Mouse (Mus musculus): Measurements from ENCODE around the gene Sec13. TPM values are rescaled to one million over a fixed set of nuclear protein-coding genes. Genes with fewer than 3 reads are reported as not detected.
A peak's percentile ranks its signal among the peaks of the same experiment; 100 is the strongest.

The Sec13 gene
- polyA plus RNA-seq, 1 experiment from 2014 or later: 284 TPM

DNA sequence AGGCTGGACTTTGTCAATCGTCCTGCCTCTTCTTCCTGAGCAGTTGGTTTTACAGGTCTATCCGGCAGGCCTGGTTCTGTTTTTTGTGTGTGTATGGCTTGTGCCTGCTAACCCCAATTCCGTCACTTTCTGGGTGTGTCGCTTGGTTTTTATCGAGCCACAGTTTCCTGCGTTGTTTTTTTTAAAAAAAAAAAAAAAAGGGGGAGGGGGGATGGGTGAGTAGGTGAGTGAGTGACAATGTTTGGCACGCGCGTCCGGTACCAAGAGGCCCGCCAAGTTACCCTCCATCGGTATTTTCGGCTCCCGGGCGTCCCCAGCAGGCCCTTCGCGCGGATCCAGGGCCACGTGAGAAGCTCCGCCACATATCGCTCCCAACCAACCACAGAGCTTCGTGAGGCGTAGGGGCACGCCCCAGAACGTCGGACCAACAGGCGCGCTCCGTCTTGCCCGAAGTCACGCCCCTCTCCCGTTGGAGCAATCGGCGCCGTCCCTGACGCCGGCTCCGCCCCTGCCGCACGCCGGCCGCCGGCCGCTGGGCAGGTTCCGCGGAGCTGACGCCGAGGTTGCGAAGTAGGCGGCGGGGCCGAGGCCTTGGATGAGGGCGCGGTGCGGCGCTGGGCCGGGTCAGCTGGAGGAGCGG, 43.8 kb downstream of the Sec13 start, which contains the start of gene Tatdn2:
Tatdn2 (plus strand) TSS at position 469 of the 640 bp plus-strand sequence.
- WGBS: under 1% methylated on average over 58 of the region's 58 CpGs
- Histone ChIP-seq H3K36me3 (peaks cover 25% of the 10 kb centered on the region), H3K4me1 (peaks cover 33% of the 10 kb centered on the region), H3K9me3 (replicated peaks) (no peaks in the 10 kb centered on the region), H3K27me3 (ENCODE audit: low read depth, poor library complexity, severe bottlenecking) (no peaks in the 10 kb centered on the region; the same call in 1 of the 2 replicates), H3K4me3 (peak within 1 kb of the TSS; percentile 91), H3K27ac (replicated peaks) (peak within 1 kb of the TSS; percentile 88)
- DNase-seq (ENCODE audit: low spot score): peak; percentile 96

DNA sequence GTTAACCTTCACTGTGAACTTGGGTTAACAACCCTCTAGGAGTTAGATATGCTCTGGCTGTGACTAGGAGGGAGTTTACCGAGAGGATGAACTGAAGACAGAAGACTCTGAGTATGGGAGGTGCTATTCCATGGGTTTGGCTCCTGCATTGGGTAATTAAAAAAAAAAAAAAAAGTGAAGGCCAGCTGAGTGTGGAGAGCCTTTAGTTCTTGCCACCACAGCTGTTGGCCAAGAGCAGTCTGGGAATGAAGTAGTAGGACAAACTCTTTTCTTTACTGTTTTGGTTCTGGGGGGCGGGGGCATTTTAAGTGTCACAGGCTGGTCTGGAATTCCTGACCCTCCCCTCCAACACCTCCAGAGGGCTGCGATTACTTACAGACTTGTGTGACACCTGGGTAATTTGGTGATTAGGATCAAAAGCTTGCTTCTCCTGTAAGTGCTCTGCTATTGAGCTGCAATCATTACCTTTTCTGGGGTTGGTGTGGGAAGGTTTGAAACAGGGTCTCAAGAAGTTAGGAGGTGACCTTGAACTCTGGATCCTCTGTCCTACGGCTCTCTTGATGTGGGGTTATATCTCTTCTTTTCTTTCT, 44.7 kb downstream of the Sec13 start:
- Histone ChIP-seq H3K27me3 (ENCODE audit: low read depth, poor library complexity, severe bottlenecking) (no peaks in the 10 kb centered on the region; the same call in 1 of the 2 replicates), H3K4me3 (peak overlapping the region; percentile 91), H3K9me3 (replicated peaks) (no peaks in the 10 kb centered on the region), H3K27ac (replicated peaks) (peak overlapping the region; percentile 88; the same call in 1 of the 2 replicates), H3K4me1 (peaks cover 36% of the 10 kb centered on the region), H3K36me3 (peaks cover 17% of the 10 kb centered on the region)
- DNase-seq (ENCODE audit: low spot score): no peak
- WGBS: 81% methylated on average over 4 of the region's 4 CpGs

DNA sequence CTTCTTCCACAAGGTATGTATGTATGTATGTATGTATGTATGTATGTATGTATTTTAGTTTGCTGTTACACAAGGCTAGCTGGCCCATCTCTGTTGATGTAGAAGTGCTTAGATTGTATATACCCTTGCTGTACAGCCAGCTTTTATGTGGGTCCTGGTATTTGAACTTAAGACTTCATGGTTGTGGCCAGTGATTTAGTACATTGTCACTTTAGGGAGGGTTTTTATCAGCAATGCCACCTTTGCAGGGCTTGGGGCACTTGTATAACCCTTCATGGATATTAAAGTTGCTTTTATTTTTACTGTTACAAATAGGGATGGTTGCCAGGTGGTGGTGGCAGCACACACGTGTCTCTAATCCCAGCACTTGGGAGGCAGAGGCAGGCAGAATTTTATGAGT, 45.3 kb downstream of the Sec13 start:
- Histone ChIP-seq H3K27ac (replicated peaks) (no peak overlapping the region), H3K4me3 (no peak overlapping the region), H3K27me3 (ENCODE audit: low read depth, poor library complexity, severe bottlenecking) (no peaks in the 10 kb centered on the region; the same call in 1 of the 2 replicates), H3K4me1 (peaks cover 41% of the 10 kb centered on the region), H3K36me3 (peaks cover 10% of the 10 kb centered on the region), H3K9me3 (replicated peaks) (no peaks in the 10 kb centered on the region)
- WGBS: 74% methylated on average over 1 of the region's 1 CpGs
- no peak for DNase-seq (ENCODE audit: low spot score)

GRCm38 (mm10) chr6:113693377-113693776, 47.2 kb downstream of the Sec13 start:
- no peak for DNase-seq (ENCODE audit: low spot score)
- Histone ChIP-seq H3K27me3 (ENCODE audit: low read depth, poor library complexity, severe bottlenecking) (no peaks in the 10 kb centered on the region; the same call in 1 of the 2 replicates), H3K36me3 (no peaks in the 10 kb centered on the region), H3K9me3 (replicated peaks) (no peaks in the 10 kb centered on the region), H3K27ac (replicated peaks) (no peak overlapping the region), H3K4me1 (peaks cover 35% of the 10 kb centered on the region), H3K4me3 (no peak overlapping the region)
- WGBS: 96% methylated on average over 5 of the region's 5 CpGs

DNA sequence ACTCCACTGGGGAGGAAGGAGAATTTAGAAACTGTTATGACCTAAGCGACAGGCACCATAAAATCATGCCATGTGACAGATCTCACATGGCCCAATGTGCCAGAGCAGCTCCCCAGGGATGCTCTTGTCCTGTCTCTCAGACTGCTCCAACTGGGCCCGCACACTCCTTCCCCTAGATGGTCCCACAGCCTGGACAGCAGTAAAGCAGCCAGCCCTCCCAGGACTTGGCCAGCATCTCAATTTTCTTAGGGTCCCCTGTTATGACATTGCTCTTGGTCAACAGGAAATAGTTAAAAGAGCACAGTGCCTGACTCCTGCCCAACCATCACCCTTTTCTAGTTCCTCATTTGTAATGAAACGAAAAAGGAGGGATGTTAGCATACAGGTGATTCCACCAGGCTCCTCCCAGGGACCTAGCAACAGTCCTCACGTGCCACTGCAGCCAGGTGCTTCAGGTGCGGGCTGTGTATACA, 47.8 kb downstream of the Sec13 start:
- H3K4me3 ChIP-seq: no peak overlapping the region
- WGBS: 85% methylated on average over 5 of the region's 5 CpGs
- peaks cover 29% of the 10 kb centered on the region for H3K4me1 ChIP-seq
- no peak overlapping the region for H3K27ac ChIP-seq (replicated peaks)
- H3K9me3 ChIP-seq (replicated peaks): no peaks in the 10 kb centered on the region
- DNase-seq (ENCODE audit: low spot score): no peak
- H3K36me3 ChIP-seq: no peaks in the 10 kb centered on the region
- H3K27me3 ChIP-seq (ENCODE audit: low read depth, poor library complexity, severe bottlenecking): no peaks in the 10 kb centered on the region; the same call in 1 of the 2 replicates

- WGBS: 85% methylated on average over 4 of the region's 4 CpGs
- Histone ChIP-seq H3K9me3 (replicated peaks) (no peaks in the 10 kb centered on the region), H3K4me1 (peaks cover 25% of the 10 kb centered on the region)
Measured at GRCm38 (mm10) chr6:113691084-113691462, 49.5 kb downstream of the Sec13 start.

GRCm38 (mm10) chr6:113690400-113691083, 50.0 kb downstream of the Sec13 start:
- peak overlapping the region; percentile 30 for H3K4me3 ChIP-seq
- peak; percentile 65 for DNase-seq (ENCODE audit: low spot score)
- H3K27me3 ChIP-seq (ENCODE audit: low read depth, poor library complexity, severe bottlenecking): no peaks in the 10 kb centered on the region; the same call in 1 of the 2 replicates
- 15% methylated on average over 14 of the region's 14 CpGs for WGBS
- H3K36me3 ChIP-seq: no peaks in the 10 kb centered on the region
- H3K27ac ChIP-seq (replicated peaks): peak overlapping the region; percentile 81
- peaks cover 23% of the 10 kb centered on the region for H3K4me1 ChIP-seq
- no peaks in the 10 kb centered on the region for H3K9me3 ChIP-seq (replicated peaks)

More at GRCm38 (mm10) chr6:113691084-113691462, 49.5 kb downstream of the Sec13 start:
- Histone ChIP-seq H3K27me3 (ENCODE audit: low read depth, poor library complexity, severe bottlenecking) (no peaks in the 10 kb centered on the region; the same call in 1 of the 2 replicates), H3K36me3 (no peaks in the 10 kb centered on the region), H3K4me3 (peak overlapping the region; percentile 30), H3K27ac (replicated peaks) (peak overlapping the region; percentile 81)
- DNase-seq (ENCODE audit: low spot score): no peak

DNA sequence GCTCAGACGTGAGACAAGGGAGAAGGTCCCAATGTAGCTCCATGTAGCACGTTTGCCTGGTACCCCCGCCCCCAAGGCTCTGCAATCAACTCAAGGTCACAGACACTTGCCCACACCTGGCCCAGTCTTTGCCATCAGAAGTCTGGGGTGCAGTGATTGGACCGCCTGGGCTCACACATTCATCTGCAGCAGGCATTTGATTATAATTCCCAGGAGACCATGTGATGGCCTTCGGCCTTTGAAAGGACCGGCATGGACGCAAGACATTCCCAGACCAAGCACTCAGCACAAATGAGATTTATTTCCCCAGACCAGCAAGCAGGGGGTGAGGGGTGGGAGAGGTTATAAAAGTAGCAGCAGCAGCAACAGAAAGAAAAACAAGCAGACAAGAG, 50.5 kb downstream of the Sec13 start:
- DNase-seq (ENCODE audit: low spot score): peak; percentile 38
- Histone ChIP-seq H3K4me3 (peak overlapping the region; percentile 5; the same call in 1 of the 2 replicates), H3K9me3 (replicated peaks) (no peaks in the 10 kb centered on the region), H3K4me1 (peaks cover 23% of the 10 kb centered on the region), H3K36me3 (no peaks in the 10 kb centered on the region), H3K27ac (replicated peaks) (peak overlapping the region; percentile 81), H3K27me3 (ENCODE audit: low read depth, poor library complexity, severe bottlenecking) (no peaks in the 10 kb centered on the region; the same call in 1 of the 2 replicates)
- WGBS: 33% methylated on average over 7 of the region's 7 CpGs

- Histone ChIP-seq H3K27ac (replicated peaks) (no peak overlapping the region), H3K27me3 (ENCODE audit: low read depth, poor library complexity, severe bottlenecking) (no peaks in the 10 kb centered on the region), H3K36me3 (no peaks in the 10 kb centered on the region), H3K9me3 (replicated peaks) (no peaks in the 10 kb centered on the region), H3K4me1 (peaks cover 23% of the 10 kb centered on the region), H3K4me3 (no peak overlapping the region)
- 43% methylated on average over 8 of the region's 8 CpGs for WGBS
- DNase-seq (ENCODE audit: low spot score): no peak
Measured at GRCm38 (mm10) chr6:113686551-113687125, 53.9 kb downstream of the Sec13 start.

GRCm38 (mm10) chr6:113683081-113683825, 57.3 kb downstream of the Sec13 start:
- WGBS: 88% methylated on average over 10 of the region's 10 CpGs
- no peak overlapping the region for H3K27ac ChIP-seq (replicated peaks)
- peaks cover 12% of the 10 kb centered on the region for H3K4me1 ChIP-seq
- H3K36me3 ChIP-seq: no peaks in the 10 kb centered on the region
- H3K9me3 ChIP-seq (replicated peaks): no peaks in the 10 kb centered on the region
- no peaks in the 10 kb centered on the region for H3K27me3 ChIP-seq (ENCODE audit: low read depth, poor library complexity, severe bottlenecking)
- DNase-seq (ENCODE audit: low spot score): no peak
- no peak overlapping the region for H3K4me3 ChIP-seq

GRCm38 (mm10) chr6:113681271-113681670, 59.3 kb downstream of the Sec13 start:
- WGBS: 20% methylated on average over 4 of the region's 4 CpGs
- H3K27ac ChIP-seq (replicated peaks): no peak overlapping the region
- H3K4me1 ChIP-seq: peaks cover 7% of the 10 kb centered on the region; the same call in 1 of the 2 replicates
- DNase-seq (ENCODE audit: low spot score): peak; percentile 75
- H3K9me3 ChIP-seq (replicated peaks): no peaks in the 10 kb centered on the region
- H3K4me3 ChIP-seq: no peak overlapping the region
- no peaks in the 10 kb centered on the region for H3K36me3 ChIP-seq
- H3K27me3 ChIP-seq (ENCODE audit: low read depth, poor library complexity, severe bottlenecking): no peaks in the 10 kb centered on the region

Measured in midbrain, embryonic 10.5 days (tissue).